Mouse (Mus musculus): ENCODE measurements around the gene Sipa1l1.

Gene Sipa1l1

DNA sequence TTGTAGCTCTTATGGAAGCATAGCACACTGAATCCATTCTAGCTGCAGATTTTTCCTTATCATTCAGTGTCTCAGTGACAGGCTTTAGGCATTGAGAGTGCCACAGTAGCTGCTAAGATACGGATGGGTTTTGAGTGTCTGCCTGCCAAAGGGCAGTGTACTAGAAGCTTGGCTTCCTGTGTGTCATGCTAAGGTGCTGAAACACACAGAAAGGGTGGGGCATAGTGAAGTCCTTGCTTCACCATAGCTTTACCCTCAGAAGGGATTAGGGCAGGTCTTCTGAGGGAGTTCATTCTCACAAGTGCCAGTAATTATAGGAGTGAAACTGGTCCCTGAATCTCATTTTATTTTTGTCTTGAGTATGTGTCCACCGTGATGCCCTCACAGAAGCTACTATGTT is 82.2 kb downstream of the Sipa1l1 start:
- no peak for DNase-seq

GRCm38 (mm10) chr12:82254076-82254475 is 85.0 kb downstream of the Sipa1l1 start:
- no peak for DNase-seq

DNA sequence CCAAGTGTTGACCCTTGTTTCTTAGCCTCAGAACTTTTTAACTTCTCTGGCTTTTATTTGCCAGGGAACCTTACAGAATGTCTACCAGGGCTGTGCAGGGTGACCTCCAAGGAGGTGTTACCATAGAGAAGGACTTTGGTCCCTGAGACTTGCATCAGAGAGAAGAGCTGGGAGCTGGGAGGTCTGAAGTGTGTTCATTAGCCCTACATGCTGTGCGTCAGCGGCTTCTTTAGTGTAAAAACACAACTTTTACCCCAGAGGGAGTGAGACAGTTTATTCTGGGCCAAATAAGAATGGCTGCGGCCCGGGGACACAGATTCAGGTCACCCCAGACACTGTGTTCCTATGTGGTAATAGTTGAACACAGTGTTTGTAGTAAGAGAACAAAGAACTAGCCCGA is 86.9 kb downstream of the Sipa1l1 start:
- peak in 1 of 2 experiments; percentile 41 for DNase-seq

DNA sequence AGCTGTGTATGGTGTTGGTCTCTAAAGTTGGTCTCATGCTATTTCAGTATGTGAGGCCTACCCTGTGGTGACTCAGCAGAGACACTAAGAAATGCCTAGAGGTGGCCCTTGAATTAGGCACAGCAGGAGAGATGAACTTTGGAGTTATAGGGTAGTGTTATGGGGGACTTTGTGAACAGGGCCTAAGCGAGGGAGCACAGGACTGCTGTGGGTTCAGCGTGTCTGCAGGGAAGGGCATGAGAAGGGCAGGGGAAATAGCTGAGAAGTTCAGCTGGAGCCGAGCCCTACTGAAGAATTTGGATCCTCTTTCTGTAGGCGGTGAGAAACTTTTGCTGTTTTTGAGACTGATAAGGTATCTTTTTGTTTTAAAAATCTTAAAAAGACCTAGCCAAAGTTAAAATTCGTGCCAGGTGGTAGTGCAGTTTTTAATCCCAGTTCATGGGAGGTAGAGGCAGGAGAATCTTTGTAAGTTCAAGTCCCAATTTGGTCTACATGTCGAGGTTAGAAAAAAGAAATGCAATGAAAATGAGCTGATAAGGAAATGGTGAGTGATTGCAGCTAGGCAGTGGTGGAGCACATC is 87.9 kb downstream of the Sipa1l1 start:
- peak in 1 of 2 experiments; percentile 33 for DNase-seq

DNA sequence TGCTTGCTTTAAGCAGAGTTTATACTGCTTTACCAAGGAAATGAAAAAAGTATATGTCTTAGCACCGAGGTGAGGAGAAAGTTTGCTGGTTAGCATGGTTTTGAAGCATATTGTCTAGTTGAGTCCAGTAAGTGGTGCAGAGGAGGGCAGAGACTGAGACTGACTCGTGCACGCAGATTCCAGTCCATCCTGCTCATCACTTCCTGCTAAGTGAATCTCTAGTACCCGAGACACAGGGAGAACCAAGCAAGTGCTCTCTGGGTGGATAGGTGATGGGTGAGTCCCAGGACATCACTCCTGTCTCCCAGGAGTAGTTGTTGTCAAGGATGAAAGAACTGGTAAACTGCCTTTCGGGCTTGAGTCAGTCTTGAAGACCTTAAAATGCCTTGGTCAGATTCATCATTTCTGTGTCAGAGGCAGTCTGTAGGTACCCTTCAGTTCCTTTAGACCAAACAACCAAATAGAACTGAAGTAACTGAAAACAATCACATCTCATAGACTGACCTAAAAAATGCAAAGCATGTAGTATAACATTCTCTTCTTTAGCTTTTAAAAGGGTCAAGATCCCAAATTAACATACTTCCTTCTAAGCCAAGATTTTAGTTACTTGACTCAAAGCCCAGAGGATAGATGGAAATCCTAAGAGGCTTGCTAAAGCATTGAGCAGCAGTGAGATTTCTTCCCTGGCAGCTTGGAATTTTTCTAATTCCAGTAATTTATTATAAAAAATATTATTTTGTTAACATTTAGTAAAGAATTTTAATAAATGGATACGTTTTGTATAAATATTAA is 89.1 kb downstream of the Sipa1l1 start:
- DNase-seq: no peak

GRCm38 (mm10) chr12:82263443-82263842 is 94.3 kb downstream of the Sipa1l1 start:
- no peak for DNase-seq

DNA sequence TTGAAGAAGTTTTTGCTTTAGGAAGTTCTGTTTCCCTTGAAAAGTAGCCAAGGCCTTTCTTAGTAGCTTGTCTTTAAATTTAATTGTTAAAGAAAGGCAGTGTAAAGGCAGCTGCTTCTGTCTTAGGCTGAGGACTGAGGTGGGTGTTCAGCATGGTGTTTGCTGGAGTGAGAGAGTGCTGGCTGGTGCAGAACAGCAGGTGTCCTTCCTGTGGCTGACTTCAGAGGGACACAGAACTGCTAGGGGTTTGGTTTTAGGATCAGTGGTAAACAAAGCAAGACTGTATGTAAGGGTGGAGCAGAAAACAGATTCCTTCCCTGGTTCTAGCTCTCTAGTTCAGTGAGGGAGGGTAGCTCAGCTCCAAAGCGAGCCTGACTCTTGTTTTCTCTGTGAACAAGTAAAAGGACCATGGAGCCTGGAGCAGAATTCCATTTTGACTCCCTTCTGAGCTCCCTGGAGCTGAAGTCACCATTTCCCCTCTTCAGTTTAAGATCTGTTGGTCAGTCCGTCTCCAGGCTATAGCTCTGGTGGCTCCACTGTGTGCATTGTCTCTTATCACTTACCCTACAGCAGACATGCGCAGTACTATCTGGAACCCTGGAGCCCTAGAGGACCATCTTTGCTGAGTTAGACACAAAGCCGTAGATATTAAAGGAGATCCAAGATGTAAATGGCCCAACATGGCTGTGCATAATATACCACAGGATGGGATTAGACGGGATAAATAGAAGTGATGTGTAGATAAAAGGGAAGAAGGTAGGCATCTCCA is 95.1 kb downstream of the Sipa1l1 start:
- DNase-seq: no peak

DNA sequence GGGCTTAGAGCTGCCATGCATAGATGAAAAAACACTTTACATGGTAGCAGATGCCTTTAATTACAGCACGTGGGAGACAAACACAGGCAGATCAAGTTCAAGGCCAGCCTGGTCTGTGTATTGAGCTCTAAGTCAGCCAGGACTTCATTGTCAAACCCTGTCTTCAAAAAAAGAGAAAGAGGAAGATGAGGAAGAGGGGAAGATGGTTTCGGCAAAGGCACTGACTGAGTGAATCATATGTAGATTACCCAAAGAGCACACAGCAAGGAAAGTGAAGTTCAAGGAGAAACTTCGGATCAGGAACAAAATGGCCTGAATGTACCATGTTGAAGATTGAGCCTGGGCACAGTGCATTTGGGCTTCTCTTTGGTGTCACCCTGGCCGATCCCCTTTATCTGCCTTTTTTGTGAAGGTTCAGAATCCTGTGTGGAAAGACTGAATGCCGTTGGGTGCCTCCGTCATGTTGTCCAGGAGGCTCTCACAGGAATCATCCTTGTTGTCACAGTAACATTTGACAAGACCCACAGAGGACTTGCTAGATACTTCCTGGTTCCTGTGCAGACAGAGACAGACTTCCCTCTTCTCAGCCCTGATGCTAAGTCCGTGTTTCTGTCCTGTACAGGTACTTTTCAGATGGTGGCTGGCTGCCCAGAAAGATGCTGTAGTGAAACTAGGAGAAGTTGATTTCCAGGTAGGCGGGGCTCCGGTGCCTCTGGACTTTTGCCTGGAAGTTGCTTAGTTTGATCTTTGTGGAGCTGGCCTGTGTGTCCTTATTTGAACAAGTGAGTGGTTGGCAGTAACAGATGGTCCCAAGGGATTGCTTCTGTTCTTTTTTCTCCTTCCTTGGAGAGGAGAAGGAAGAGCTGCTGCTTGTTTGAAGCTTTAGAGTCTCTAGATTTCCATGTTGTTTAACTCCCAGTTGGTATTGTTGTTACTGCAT is 96.5 kb downstream of the Sipa1l1 start:
- DNase-seq: peak; percentile 31 to 60

GRCm38 (mm10) chr12:82271447-82271846 is 102.3 kb downstream of the Sipa1l1 start:
- no peak for DNase-seq

- DNase-seq: no peak
Observed at GRCm38 (mm10) chr12:82273503-82273902, 104.4 kb downstream of the Sipa1l1 start.

DNA sequence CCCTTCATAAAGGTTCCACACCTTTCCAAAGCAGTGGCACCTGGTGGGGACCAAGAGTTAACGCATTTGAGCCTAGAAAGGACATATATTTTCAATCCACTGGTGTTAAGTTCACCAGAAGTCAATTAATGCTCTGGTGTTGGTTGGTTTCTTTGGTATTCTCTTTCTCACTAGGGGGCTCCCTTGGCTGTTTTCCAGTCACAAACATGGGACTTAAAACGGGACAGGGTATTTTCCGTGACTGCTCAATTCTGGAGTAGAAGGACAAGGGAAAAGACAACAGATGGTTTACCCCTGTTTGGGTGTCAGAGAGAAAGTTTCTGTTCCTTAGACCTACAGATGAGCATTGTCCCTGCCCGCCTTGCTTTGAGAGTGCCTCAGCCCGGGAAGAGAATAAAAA is 105.5 kb downstream of the Sipa1l1 start:
- no peak for DNase-seq

- DNase-seq: peak in 1 of 2 experiments; percentile 26
Observed at GRCm38 (mm10) chr12:82275767-82276166, 106.6 kb downstream of the Sipa1l1 start.

DNA sequence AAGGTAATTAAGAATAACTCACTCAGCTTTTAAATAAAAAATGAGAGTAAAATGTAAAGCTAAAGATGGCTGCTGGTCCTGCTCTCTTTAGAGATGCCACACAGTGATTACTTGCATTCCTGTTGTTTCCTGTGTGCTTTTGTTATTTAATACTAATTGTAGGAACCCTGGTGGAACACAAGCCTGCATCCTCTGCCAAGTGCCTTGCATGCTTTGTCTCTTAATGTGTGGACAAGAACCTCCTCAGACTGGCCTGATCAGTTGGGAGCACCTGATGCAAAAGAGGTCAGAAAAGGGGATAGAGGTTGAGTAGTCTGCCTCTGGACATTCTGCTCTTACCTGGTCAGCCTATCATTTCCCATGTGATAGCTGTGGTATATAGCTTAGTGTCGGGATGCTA is 107.5 kb downstream of the Sipa1l1 start:
- no peak for DNase-seq

- peak in 1 of 2 experiments; percentile 16 for DNase-seq
Observed at GRCm38 (mm10) chr12:82284617-82285016, 115.5 kb downstream of the Sipa1l1 start.

DNA sequence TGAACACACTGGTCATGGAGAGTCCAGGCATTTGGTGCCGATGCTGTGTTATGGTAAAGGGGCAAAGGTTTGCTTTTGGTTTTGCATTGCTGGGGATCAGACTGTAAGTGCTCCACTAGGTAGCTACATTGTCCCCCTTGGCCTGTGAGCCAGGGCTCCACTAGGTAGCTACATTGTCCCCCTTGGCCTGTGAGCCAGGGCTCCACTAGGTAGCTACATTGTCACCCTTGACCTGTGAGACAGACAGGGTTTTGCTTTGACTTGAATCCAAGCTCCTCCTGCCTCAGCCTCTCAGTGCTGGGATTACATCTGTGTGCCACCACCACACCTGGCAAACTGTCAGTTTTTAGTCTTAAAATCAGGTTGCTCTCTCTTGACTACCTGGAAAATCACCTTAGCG is 115.9 kb downstream of the Sipa1l1 start:
- no peak for DNase-seq

GRCm38 (mm10) chr12:82286068-82286467 is 116.9 kb downstream of the Sipa1l1 start:
- DNase-seq: no peak

- no peak for DNase-seq
Observed at GRCm38 (mm10) chr12:82286804-82287203, 117.7 kb downstream of the Sipa1l1 start.

DNA sequence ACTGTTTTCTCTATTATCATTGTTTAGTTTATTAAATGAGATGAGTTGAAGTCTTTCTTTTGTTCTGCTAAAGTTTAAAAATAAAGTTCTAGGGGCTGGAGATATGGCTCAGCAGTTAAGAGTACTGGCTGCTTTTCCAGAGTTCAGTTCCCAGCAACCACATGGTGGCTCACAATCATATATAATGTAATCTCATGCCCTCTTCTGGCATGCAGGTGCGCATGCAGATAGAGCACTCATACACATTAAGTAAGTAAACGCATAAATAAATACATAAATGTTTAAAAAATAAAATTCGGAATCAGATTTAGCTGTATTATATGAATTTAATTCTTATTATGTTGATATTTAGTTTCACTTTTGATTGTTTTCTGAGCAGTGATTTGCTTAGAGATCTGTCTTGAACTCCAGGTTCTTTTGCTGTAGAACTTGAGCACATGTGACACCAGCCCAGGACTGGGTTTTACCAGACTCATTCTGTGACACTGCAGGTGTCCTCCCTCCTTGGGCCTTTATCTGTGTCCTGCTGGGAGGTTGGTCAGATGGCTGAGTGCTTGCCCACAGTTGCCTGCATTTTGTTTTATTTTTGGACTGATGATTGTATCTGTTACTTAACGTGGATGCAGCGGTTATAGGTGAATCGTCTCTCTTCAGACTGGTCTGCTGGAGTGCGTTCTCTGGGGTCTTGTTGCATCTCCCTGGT is 124.6 kb downstream of the Sipa1l1 start:
- no peak for DNase-seq

DNA sequence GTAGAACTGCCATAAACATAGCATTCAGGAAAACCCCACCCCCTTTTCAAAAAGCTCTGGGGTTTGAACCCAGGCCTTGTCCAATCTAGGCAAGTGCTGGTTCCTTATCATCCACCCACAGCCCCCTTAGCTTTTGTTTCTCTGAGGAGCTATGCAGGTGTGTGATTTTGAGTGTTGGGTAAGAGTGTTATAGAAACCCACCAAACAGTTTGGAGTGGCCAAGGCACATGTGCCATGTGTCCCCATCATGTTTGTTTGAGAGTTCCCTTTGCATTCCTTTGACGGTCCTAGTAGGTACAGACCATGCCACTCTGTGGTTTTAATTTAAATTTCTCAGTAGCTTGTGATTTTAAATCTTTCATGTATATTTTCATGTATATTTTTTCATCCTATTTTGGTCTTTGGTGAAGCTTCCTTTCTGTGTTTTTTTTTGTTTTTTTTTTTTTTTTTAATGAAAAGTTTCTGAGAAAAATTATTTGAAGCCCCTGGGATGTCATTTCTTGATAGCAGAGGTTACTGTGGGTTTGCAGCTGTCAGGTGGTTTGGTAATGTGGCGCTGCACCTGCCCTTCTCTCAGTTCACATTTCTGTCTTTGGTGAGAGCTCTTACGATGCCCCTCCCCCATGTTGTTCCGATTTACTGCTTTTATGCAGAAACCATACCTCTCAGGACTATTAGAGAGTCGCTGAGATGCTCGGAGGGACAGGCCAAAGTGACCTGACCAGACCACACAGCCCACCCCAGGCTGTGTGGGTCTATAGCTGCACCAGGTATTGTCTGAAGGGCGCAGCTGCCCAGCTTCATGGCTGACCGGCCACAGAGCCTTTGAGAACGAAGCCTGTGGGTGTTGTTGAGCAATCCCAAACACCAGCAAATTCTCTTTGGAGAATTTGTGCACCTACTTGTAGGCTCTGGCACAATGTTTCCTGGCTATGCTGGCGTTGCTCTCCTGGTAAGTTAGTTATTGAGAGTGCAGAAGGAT is 126.1 kb downstream of the Sipa1l1 start:
- peak in 1 of 2 experiments; percentile 33 for DNase-seq

DNA sequence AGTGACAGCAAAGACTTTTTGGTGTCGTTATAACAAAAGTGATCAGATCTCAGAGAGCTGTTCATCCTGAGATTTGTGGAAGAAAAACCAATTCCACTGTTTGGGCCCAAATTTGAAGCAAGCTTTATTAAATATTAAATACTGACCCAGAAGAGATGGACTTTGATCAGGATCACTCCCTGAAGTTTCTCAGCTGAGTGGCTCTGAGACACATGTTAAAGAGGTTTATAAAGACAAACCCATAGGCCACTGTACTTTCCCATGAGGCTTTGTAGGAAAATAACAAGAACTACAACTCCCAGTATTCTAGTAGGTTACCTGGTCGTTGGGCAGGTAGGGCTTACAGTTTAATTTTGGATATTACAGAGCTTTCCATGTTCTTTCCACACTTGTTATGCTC is 127.2 kb downstream of the Sipa1l1 start:
- no peak for DNase-seq

DNA sequence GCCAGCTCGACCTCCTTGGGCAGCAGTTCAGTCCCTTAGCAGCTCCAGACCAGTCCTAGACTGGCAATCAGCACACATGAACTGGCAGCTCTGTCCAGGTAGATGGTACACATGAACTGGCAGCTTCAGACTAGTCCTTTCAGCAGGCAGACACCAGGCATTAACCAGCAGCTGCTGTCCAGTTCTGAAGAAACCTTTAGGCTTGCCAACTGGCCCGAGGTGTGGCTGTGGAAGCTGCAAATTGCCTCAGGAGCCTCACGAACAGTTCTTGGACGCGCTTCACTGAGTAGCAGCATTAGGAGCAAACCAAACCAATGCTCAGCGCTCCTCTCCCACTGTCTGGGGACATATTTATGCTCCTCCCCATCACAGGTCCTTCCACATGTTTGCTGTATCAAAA is 128.1 kb downstream of the Sipa1l1 start:
- peak in 1 of 2 experiments; percentile 22 for DNase-seq

Measured in kidney, postnatal 4 days (tissue).